Mouse (Mus musculus) forebrain, postnatal 0 days (tissue): ENCODE measurements around the gene Eif2s2. TPM values are rescaled to one million over a fixed set of nuclear protein-coding genes. Genes with fewer than 3 reads are reported as not detected.
"Not testable (repeated sequence)": the region's sequence is repeated elsewhere in the genome, so short reads cannot be mapped to it uniquely, and the experiment has no call there.

ENCODE experiments used
- ATAC-seq: fragments of 200-750 bp; cut with Nextera tagmentation; 2 replicates; pipeline ENCODE4 v1.8.0; 2017; ENCODE audit warnings: mild to moderate bottlenecking, moderate library complexity
- DNase-seq: peaks from one replicate; pipeline ENCODE4 v3.0.0-alpha.2; 2015
- H3K27ac ChIP-seq: fragments of 300-500 bp; sonication (generic); 2 replicates; pipeline ENCODE4 v1.5.1; 2014; ENCODE audit warnings: low read depth, mild to moderate bottlenecking, antibody characterized with exemption, low read length, moderate library complexity, mixed read lengths
- H3K27me3 ChIP-seq: fragments of 300-500 bp; sonication (generic); 2 replicates; pipeline ENCODE4 v1.6.1; 2014; ENCODE audit warnings: mild to moderate bottlenecking, low read length, mixed read lengths; ENCODE audit not compliant: insufficient read depth
- H3K36me3 ChIP-seq: fragments of 300-500 bp; sonication (generic); 2 replicates; pipeline ENCODE4 v1.6.1; 2014; ENCODE audit warnings: mild to moderate bottlenecking, moderate library complexity; ENCODE audit not compliant: insufficient read depth
- H3K4me1 ChIP-seq: fragments of 300-500 bp; sonication (generic); 2 replicates; pipeline ENCODE4 v1.6.1; 2014; ENCODE audit warnings: antibody characterized with exemption; ENCODE audit not compliant: insufficient read depth
- H3K4me2 ChIP-seq: fragments of 300-500 bp; sonication (generic); 2 replicates; pipeline ENCODE4 v1.6.1; 2014; ENCODE audit warnings: low read depth, mild to moderate bottlenecking, moderate library complexity
- H3K4me3 ChIP-seq: fragments of 300-500 bp; sonication (generic); 2 replicates; pipeline ENCODE4 v1.5.1; 2014; ENCODE audit warnings: low read depth, low read length, mixed read lengths
- H3K9ac ChIP-seq: fragments of 300-500 bp; sonication (generic); 2 replicates; pipeline ENCODE4 v1.6.1; 2014; ENCODE audit warnings: mild to moderate bottlenecking
- H3K9me3 ChIP-seq: fragments of 300-500 bp; sonication (generic); 2 replicates; pipeline ENCODE4 v1.6.1; 2016; ENCODE audit warnings: low read length
- CTCF ChIP-seq: sonication (generic); IDR thresholded peaks from 2 replicates; pipeline ENCODE4 v1.5.1; 2016; ENCODE audit warnings: antibody characterized with exemption, control low read depth, low read depth
- WGBS: fragments of 180-500 bp; shearing (Covaris S2); extraction: QIAGEN DNeasy Blood & Tissue Kit; methylation state at CpG from one replicate; pipeline ENCODE4 v1.1.7; 2014; 5-methylcytosine and 5-hydroxymethylcytosine counted together
- polyA plus RNA-seq: library from polyadenylated mRNA; unstranded; fragments of >200 nt; fragmentation: Nextera tagmentation; extraction: Ambion mirVana; gene quantifications from 2 replicates; pipeline ENCODE4 v1.2.1, GENCODE M21; 2015
- total RNA-seq: library from RNA; depleted of rRNA; stranded (reverse); fragments of >200 nt; gene quantifications from 2 replicates; pipeline ENCODE4 v1.2.3, GENCODE M21; 2014

Gene Eif2s2
- total and polyA plus RNA-seq, 2 experiments from 2014 or later = 81.3 to 103 TPM

DNA sequence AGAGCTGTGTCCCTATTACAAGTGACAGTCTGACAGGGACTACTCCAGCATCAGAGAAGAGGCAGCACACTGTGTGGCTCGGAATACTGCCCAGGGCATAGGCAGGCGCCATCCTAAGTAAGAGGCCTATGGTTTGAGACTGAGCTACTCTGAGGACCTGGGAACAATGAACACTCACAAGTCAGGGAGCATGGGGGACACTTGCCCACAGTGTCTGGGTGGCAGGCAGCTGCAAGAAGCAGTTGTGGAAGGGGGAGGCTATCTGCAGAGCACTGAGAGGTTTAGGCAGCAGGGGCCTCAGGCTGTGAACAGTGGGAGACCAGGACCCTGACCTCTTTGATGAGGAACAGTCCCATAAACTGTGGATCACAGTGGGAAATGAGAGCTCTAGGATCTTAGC lies 35.6 kb upstream of the Eif2s2 start:
- Histone ChIP-seq H3K27ac (no peak overlapping the region), H3K9me3 (no peaks in the 10 kb centered on the region), H3K9ac (no peak overlapping the region), H3K27me3 (peaks cover 3% of the 10 kb centered on the region; the same call in 1 of the 2 replicates), H3K4me2 (no peak overlapping the region), H3K36me3 (no peaks in the 10 kb centered on the region), H3K4me3 (no peak overlapping the region), H3K4me1 (no peaks in the 10 kb centered on the region)
- DNase-seq = no peak
- WGBS = 63% methylated on average over 2 of the region's 2 CpGs
- no peak for TF ChIP-seq CTCF
- ATAC-seq = no peak; the same call in 1 of the 2 replicates

GRCm38 (mm10) chr2:154926843-154927242 lies 34.1 kb upstream of the Eif2s2 start:
- H3K27ac ChIP-seq = no peak overlapping the region
- DNase-seq (no peak), ATAC-seq (no peak)
- H3K27me3 ChIP-seq = peaks cover under 1% of the 10 kb centered on the region; the same call in 1 of the 2 replicates
- no peaks in the 10 kb centered on the region for H3K36me3 ChIP-seq
- no peak overlapping the region for H3K4me2 ChIP-seq
- no peaks in the 10 kb centered on the region for H3K9me3 ChIP-seq
- H3K4me3 ChIP-seq = no peak overlapping the region
- TF ChIP-seq CTCF = no peak
- 85% methylated on average over 6 of the region's 6 CpGs for WGBS
- H3K9ac ChIP-seq = no peak overlapping the region
- no peaks in the 10 kb centered on the region for H3K4me1 ChIP-seq

DNA sequence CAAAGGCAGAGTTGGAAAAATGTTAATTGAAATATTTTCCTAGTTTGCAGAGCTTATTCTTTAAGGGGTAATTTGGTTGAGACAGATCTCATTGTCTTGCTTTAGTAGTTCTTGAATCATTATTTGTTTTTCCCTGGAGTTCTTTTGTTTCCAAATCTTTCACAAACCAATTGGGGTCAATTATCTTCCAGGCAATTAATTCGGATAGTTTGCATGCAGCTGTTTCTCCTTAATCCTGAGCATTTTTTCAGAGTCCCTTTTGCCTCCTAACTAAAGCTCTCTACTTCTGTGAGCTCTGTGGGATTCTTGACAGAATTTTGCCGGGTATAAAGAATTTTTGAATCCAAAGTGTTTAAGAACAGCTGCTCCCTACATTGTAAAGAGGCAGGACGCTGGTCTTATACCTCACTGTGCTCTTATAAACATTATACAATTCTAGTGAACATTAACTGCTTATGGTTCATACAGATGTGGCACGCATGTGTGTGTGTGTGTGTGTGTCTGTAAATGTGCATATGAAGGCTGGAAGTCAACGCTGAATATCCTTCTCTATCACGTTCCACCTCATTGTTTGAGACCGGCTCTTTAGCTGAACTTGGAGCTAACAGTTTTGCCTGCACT lies 32.8 kb upstream of the Eif2s2 start:
- peak; percentile 5 for DNase-seq
- Histone ChIP-seq H3K9me3 (no peaks in the 10 kb centered on the region), H3K4me1 (no peaks in the 10 kb centered on the region), H3K9ac (no peak overlapping the region), H3K4me3 (no peak overlapping the region), H3K4me2 (no peak overlapping the region), H3K27ac (no peak overlapping the region), H3K36me3 (no peaks in the 10 kb centered on the region), H3K27me3 (no peaks in the 10 kb centered on the region)
- WGBS = 10% methylated on average over 7 of the region's 7 CpGs
- peak; percentile 25; the same call in 1 of the 2 replicates for ATAC-seq
- TF ChIP-seq CTCF = no peak

GRCm38 (mm10) chr2:154922134-154922533 lies 29.4 kb upstream of the Eif2s2 start:
- H3K9me3 ChIP-seq, H3K27me3 ChIP-seq, H3K27ac ChIP-seq, H3K4me2 ChIP-seq, ATAC-seq, H3K36me3 ChIP-seq, H3K4me3 ChIP-seq, H3K4me1 ChIP-seq, H3K9ac ChIP-seq, DNase-seq: not testable (repeated sequence)
- no CpG with 5 or more reads among the region's 4 CpGs for WGBS

- no peak for TF ChIP-seq CTCF
- 90% methylated on average over 7 of the region's 7 CpGs for WGBS
- Histone ChIP-seq H3K4me3 (no peak overlapping the region), H3K4me1 (no peaks in the 10 kb centered on the region), H3K36me3 (no peaks in the 10 kb centered on the region), H3K27ac (no peak overlapping the region), H3K9ac (no peak overlapping the region), H3K27me3 (no peaks in the 10 kb centered on the region), H3K9me3 (no peaks in the 10 kb centered on the region), H3K4me2 (no peak overlapping the region)
- DNase-seq = no peak
- no peak for ATAC-seq
Observed at GRCm38 (mm10) chr2:154920896-154921295, 28.2 kb upstream of the Eif2s2 start.

- H3K4me3 ChIP-seq = no peak overlapping the region
- no peaks in the 10 kb centered on the region for H3K9me3 ChIP-seq
- no peak overlapping the region for H3K4me2 ChIP-seq
- DNase-seq (no peak), ATAC-seq (no peak)
- no peak overlapping the region for H3K9ac ChIP-seq
- no peaks in the 10 kb centered on the region for H3K27me3 ChIP-seq
- no peaks in the 10 kb centered on the region for H3K36me3 ChIP-seq
- TF ChIP-seq CTCF = no peak
- 81% methylated on average over 13 of the region's 13 CpGs for whole genome bisulfite sequencing
- no peaks in the 10 kb centered on the region for H3K4me1 ChIP-seq
- no peak overlapping the region for H3K27ac ChIP-seq
Observed at GRCm38 (mm10) chr2:154917866-154918641, 25.3 kb upstream of the Eif2s2 start.

GRCm38 (mm10) chr2:154916547-154916946 lies 23.8 kb upstream of the Eif2s2 start:
- peak; percentile 61 for TF ChIP-seq CTCF

More at GRCm38 (mm10) chr2:154916547-154916946, 23.8 kb upstream of the Eif2s2 start:
- Histone ChIP-seq H3K4me1 (no peaks in the 10 kb centered on the region), H3K4me3 (no peak overlapping the region), H3K9me3 (no peaks in the 10 kb centered on the region), H3K36me3 (no peaks in the 10 kb centered on the region), H3K4me2 (no peak overlapping the region), H3K27ac (no peak overlapping the region), H3K27me3 (no peaks in the 10 kb centered on the region), H3K9ac (no peak overlapping the region)
- ATAC-seq = no peak
- DNase-seq = peak; percentile 32
- WGBS = 7% methylated on average over 2 of the region's 2 CpGs
